Mouse (Mus musculus): ENCODE data around the gene Ypel2. TPM values are rescaled to one million over a fixed set of nuclear protein-coding genes. Genes with fewer than 3 reads are reported as not detected.

Gene Ypel2
- polyA plus RNA-seq (2021; fragmentation: Nextera tagmentation), result 19.2 and 20.0 TPM in 2 replicates
- long read RNA-seq, experiment 1, full-length matches to known transcripts, result 32 of 93 reads
- long read RNA-seq, experiment 1, partial matches to known transcripts, result 21 of 93 reads
- long read RNA-seq, experiment 1, other reads (novel, unspliced or antisense), result 40 of 93 reads
- long read RNA-seq, experiment 2, full-length matches to known transcripts, result 34 of 66 reads
- long read RNA-seq, experiment 2, partial matches to known transcripts, result 1 of 66 reads
- long read RNA-seq, experiment 2, other reads (novel, unspliced or antisense), result 31 of 66 reads

DNA sequence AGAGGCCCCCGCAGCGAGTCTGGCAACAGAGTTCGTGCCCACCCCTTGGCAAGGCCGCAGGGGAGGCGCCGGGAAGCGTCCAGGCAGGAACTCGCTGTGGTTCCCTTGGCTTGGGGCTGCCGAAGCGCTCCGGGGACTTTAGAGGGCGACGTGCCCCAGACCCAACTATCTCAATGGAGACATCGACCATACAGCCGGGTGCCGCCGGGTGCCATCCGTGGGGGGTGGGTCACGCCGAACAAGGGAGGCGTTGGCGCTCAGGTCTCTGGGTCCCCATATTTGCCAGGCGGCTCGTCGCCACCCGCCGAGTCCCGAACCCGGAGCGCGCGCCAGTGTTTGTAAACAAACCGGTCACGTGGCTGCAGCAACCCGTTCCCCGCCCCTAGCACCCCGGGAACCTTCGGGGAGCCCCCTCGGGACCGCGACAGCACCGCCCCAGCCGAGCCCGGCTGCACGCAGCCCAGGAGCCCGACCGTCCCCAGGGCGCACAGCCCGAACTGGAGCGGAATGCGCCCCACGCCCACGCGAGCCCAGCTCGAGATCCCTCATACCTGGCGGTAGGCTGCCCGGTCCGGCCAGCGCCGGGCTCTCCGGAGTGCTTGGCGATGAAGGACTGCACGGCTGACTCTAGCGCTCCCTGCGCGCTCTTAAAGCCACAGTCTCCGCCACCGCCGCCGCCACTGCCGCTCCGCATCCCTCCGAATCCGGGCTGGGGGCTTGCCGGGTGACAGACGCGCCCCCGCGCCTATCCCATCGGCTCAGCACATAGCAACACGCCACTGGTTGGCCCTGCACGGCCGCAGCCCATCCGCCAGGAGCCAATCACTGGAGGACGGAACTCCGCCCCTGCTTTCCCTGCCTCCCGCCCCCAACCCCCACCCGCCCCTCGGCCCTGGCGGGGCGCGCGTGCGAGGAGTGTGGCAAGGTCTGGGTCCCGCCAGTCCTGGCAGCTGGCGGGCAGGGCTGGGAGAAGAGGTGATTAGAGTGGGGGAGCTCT is at the start of gene Ypel2:
Ypel2 (minus strand) TSS at position 667 of the 997 bp plus-strand sequence.

Other genes with a start within 250 kb of the Ypel2 start
- gene Cltc, start 236.1 kb downstream of the Ypel2 start, polyA plus RNA-seq (2021; fragmentation: Nextera tagmentation), result 81.2 and 85.3 TPM in 2 replicates
- gene Dhx40, start 186.0 kb downstream of the Ypel2 start, polyA plus RNA-seq (2021; fragmentation: Nextera tagmentation), result 10.0 and 12.5 TPM in 2 replicates
- gene Gdpd1, start 80.4 kb upstream of the Ypel2 start, polyA plus RNA-seq (2021; fragmentation: Nextera tagmentation), result 33.8 and 42.2 TPM in 2 replicates
- gene Smg8, start 93.1 kb upstream of the Ypel2 start, polyA plus RNA-seq (2021; fragmentation: Nextera tagmentation), result 8.7 and 10.2 TPM in 2 replicates
- gene Prr11, start 115.0 kb upstream of the Ypel2 start, polyA plus RNA-seq (2021; fragmentation: Nextera tagmentation), result 0.10 and 0.14 TPM in 2 replicates
- 7.4 and 10.4 TPM in 2 replicates for gene Ska2, start 115.5 kb upstream of the Ypel2 start, polyA plus RNA-seq (2021; fragmentation: Nextera tagmentation)
- 107 and 112 TPM in 2 replicates for gene Trim37, start 133.4 kb upstream of the Ypel2 start, polyA plus RNA-seq (2021; fragmentation: Nextera tagmentation)

Measured in left cerebral cortex, adult 6 months (tissue).